Mouse (Mus musculus) megakaryocyte progenitor cell, adult 5-6 weeks (primary cell): Measurements from ENCODE around the gene Tldc1. TPM values are rescaled to one million over a fixed set of nuclear protein-coding genes. Genes with fewer than 3 reads are reported as not detected.

Experiments used
- ATAC-seq: replicated peaks from 2 replicates; pipeline ENCODE4 v1.8.0; 2016; ENCODE audit warnings: mild to moderate bottlenecking, moderate TSS enrichment, inconsistent platforms; ENCODE audit not compliant: poor library complexity
- total RNA-seq, 2 experiments: library from RNA; stranded (forward) in 1 of 2; stranded (reverse) in 1 of 2; fragments of 157-497, 149-512 nt in 1 of 2; fragments of 200-1000 nt in 1 of 2; gene quantifications; 2 replicates each; pipeline versions ENCODE4 v1.2.3 to v1.2.4; 2015 to 2017

The Tldc1 gene
- total RNA-seq, 2 experiments from 2014 or later: 2.6 to 3.8 TPM

GRCm38 (mm10) chr8:119727093-119727492 lies 51.1 kb downstream of the Tldc1 start:
- peak; percentile 84 for ATAC-seq

GRCm38 (mm10) chr8:119724596-119724995 lies 53.6 kb downstream of the Tldc1 start:
- no peak for ATAC-seq

- no peak for ATAC-seq
Measured at GRCm38 (mm10) chr8:119723676-119724075, 54.5 kb downstream of the Tldc1 start.

GRCm38 (mm10) chr8:119722348-119722747 lies 55.9 kb downstream of the Tldc1 start:
- no peak for ATAC-seq

GRCm38 (mm10) chr8:119719011-119719501 lies 59.2 kb downstream of the Tldc1 start:
- ATAC-seq: no peak

- peak; percentile 82 for ATAC-seq
Measured at GRCm38 (mm10) chr8:119717765-119718164, 60.5 kb downstream of the Tldc1 start.

GRCm38 (mm10) chr8:119716730-119717299 lies 61.4 kb downstream of the Tldc1 start:
- ATAC-seq: no peak

GRCm38 (mm10) chr8:119715221-119715620 lies 63.0 kb downstream of the Tldc1 start:
- ATAC-seq: no peak

GRCm38 (mm10) chr8:119713421-119713820 lies 64.8 kb downstream of the Tldc1 start:
- no peak for ATAC-seq

- ATAC-seq: peak; percentile 77
Measured at GRCm38 (mm10) chr8:119712226-119712625, 66.0 kb downstream of the Tldc1 start.

Other genes starting within 250 kb of the Tldc1 start
- 36.4 and 40.2 TPM in 2 replicates for gene Mbtps1, start 219.7 kb downstream of the Tldc1 start, total RNA-seq (2015)
- gene Mbtps1, start 219.7 kb downstream of the Tldc1 start, total RNA-seq (2017): 38.7 and 41.3 TPM in 2 replicates
- gene Hsdl1, start 203.2 kb downstream of the Tldc1 start, total RNA-seq (2015): 13.0 and 13.1 TPM in 2 replicates
- gene Hsdl1, start 203.2 kb downstream of the Tldc1 start, total RNA-seq (2017): 42.6 and 52.8 TPM in 2 replicates
- gene Dnaaf1, start 203.2 kb downstream of the Tldc1 start, total RNA-seq (2015): 0.07 TPM in 2 replicates
- gene Dnaaf1, start 203.2 kb downstream of the Tldc1 start, total RNA-seq (2017): 0.25 TPM in 1 of 2 replicates, not detected in the other
- 5.5 and 6.2 TPM in 2 replicates for gene Taf1c, start 173.2 kb downstream of the Tldc1 start, total RNA-seq (2015)
- gene Taf1c, start 173.2 kb downstream of the Tldc1 start, total RNA-seq (2017): 5.8 and 11.5 TPM in 2 replicates
- gene Adad2, start 165.7 kb downstream of the Tldc1 start, total RNA-seq (2015): not detected in 2 replicates
- gene Adad2, start 165.7 kb downstream of the Tldc1 start, total RNA-seq (2017): not detected in 2 replicates
- not detected in 2 replicates for gene Kcng4, start 142.7 kb downstream of the Tldc1 start, total RNA-seq (2015)
- not detected in 2 replicates for gene Kcng4, start 142.7 kb downstream of the Tldc1 start, total RNA-seq (2017)
- not detected in 2 replicates for gene Wfdc1, start 112.1 kb downstream of the Tldc1 start, total RNA-seq (2015)
- gene Wfdc1, start 112.1 kb downstream of the Tldc1 start, total RNA-seq (2017): not detected in 2 replicates
- not detected in 2 replicates for gene Atp2c2, start 78.4 kb downstream of the Tldc1 start, total RNA-seq (2015)
- not detected in 2 replicates for gene Atp2c2, start 78.4 kb downstream of the Tldc1 start, total RNA-seq (2017)
- 88.7 and 123 TPM in 2 replicates for gene Cotl1, start 62.1 kb upstream of the Tldc1 start, total RNA-seq (2015)
- gene Cotl1, start 62.1 kb upstream of the Tldc1 start, total RNA-seq (2017): 101 and 127 TPM in 2 replicates
- gene Klhl36, start 83.8 kb upstream of the Tldc1 start, total RNA-seq (2015): 1.2 and 2.2 TPM in 2 replicates
- gene Klhl36, start 83.8 kb upstream of the Tldc1 start, total RNA-seq (2017): 3.3 and 8.0 TPM in 2 replicates
- 71.9 and 73.0 TPM in 2 replicates for gene Usp10, start 131.9 kb upstream of the Tldc1 start, total RNA-seq (2015)
- gene Usp10, start 131.9 kb upstream of the Tldc1 start, total RNA-seq (2017): 43.7 and 80.3 TPM in 2 replicates
- 18.6 and 18.7 TPM in 2 replicates for gene Gm20388, start 132.4 kb upstream of the Tldc1 start, total RNA-seq (2015)
- 14.7 TPM in 1 of 2 replicates, not detected in the other for gene Gm20388, start 132.4 kb upstream of the Tldc1 start, total RNA-seq (2017)
- 0.49 and 0.54 TPM in 2 replicates for gene Crispld2, start 214.0 kb upstream of the Tldc1 start, total RNA-seq (2015)
- 0.51 and 0.92 TPM in 2 replicates for gene Crispld2, start 214.0 kb upstream of the Tldc1 start, total RNA-seq (2017)